Mouse (Mus musculus) retina, embryonic 14.5 days (tissue): ENCODE measurements around the gene Tusc2.
"Not testable (repeated sequence)": the region's sequence is repeated elsewhere in the genome, so short reads cannot be mapped to it uniquely, and the experiment has no call there.

Source experiments
- DNase-seq: peaks from one replicate; pipeline ENCODE4 v3.0.0-alpha.2; 2015; ENCODE audit warnings: low spot score

Tusc2 gene

GRCm38 (mm10) chr9:107568331-107569261, 5.5 kb downstream of the Tusc2 start:
- peak; percentile 91 for DNase-seq

DNA sequence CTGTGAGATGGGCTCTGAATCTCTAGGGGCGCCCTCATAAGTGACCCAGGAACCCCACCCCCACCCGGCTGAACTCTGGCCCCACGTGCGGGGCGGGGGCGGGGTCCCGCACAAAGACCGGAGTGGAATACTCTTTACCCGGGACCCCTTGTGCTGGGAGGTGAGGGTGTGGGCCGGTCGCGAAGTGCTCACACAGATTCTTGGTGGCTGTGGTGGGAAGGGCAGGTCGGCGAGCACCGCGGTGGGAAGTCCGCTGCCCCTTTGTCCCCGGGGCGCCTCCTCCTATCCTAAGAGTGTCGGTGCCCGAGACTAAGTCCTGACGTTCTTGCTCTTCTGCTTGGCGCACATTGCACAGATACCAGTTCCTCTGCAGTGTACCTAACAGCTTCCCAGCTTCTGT, 6.2 kb downstream of the Tusc2 start:
- no peak for DNase-seq

- no peak for DNase-seq
Measured at GRCm38 (mm10) chr9:107570016-107570415, 7.0 kb downstream of the Tusc2 start.

DNA sequence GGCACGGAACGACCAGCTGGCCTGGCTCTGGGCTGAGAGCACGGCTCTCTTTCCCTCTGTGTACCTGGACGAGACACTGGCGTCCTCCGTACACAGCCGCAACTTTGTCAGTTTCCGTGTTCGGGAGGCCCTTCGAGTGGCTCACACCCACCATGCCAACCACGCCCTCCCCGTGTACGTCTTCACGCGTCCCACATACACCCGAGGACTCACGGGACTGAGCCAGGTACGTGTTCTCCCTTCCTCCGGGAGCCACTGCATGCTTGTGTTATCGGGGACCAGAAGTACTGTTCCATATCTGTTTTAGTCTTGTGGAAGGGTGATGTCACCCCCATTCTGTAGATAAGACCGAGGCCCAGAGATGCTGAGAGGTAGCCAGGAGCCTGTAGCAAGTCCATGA, 7.8 kb downstream of the Tusc2 start:
- no peak for DNase-seq

- no peak for DNase-seq
Measured at GRCm38 (mm10) chr9:107571534-107572326, 8.7 kb downstream of the Tusc2 start.

DNA sequence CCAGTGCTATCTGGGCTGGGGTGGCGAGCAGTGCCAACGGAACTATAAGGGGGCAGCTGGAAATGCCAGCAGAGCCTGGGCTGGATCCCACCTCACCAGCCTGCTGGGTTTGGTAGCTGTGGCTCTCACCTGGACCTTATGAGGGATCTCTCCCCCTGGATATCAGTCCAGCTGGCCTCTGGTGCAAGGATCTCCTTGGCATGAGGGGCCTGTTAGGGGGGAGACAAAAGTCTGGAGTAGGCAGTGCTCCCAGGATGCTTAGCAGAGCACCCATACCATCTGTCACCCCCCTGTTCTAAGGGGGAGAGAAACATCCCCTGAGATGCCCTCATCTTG, 9.2 kb downstream of the Tusc2 start:
- DNase-seq: no peak

DNA sequence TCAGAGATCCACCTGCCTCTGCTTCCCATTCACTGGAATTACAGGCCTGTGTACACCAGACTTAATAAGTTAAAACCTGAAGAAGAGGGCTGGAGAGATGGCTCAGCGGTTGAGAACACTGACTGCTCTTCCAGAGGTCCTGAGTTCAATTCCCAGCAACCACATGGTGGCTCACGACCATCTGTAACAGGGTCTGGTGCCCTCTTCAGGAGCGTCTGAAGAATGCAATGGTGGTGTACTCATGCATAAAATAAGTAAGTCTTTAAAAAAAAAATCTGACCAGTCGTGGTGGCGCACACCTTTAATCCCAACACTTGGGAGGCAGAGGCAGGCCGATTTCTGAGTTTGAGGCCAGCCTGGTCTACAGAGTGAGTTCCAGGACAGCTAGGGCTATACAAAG, 10.7 kb downstream of the Tusc2 start:
- not testable (repeated sequence) for DNase-seq

- no peak for DNase-seq
Measured at GRCm38 (mm10) chr9:107575579-107576356, 12.7 kb downstream of the Tusc2 start.

DNA sequence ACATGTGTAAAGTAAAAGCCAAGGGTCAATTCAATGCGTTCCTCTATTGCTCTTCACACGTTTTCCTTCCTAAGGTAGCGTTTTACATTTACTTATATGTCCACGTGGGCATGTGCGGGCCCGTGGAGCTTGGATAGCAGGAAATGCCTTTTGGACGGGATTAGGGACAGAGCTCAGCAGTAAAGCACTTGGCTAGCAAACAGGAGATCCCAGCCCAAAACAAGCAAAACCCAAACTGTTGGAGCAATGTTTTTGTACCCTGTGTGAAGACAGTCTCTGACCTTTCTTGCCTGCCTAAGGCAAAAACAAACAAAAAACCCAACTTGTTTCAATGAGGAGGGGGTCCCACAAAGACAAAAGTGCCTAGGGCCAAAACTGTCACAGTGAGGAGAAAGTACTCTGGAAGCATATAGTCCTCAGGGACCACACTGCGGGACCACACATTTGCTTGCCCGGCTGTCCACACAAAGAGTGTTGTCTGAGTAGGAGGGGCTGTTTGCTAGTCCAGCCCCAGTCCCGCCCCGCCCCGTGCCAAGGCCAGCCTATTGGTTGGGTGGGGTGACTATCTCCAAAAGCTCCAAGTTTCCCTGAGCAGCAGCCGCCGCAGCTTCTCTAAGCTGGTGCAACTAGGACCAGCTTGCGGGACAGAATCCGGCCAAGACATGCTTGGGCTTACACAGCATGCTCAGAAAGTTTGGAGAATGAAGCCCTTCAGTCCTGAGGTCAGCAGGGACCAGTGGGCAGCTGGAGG, 13.5 kb downstream of the Tusc2 start, which contains the start of gene Hyal1:
Gene Hyal1, plus strand, starts transcription at position 571 of the 751 bp plus-strand sequence.
- DNase-seq: peak; percentile 82

GRCm38 (mm10) chr9:107577871-107578270, 14.8 kb downstream of the Tusc2 start:
- no peak for DNase-seq

DNA sequence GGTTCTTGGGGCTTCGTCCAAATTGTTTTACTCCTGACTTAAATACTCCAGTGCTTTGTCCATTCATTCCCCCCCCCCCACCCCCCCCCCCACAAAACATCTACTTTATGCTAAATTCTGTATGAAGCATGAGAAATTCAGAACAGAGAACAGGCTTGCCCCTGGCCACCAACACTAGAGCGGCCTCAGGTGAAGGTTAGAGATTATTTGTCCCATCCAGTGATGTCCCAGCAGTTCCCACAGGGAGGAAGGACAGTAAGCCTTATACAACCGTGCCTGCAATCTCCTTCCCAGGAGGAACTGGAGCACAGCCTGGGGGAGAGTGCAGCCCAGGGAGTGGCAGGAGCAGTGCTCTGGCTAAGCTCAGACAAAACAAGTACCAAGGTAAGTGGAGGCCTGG, 15.5 kb downstream of the Tusc2 start, which contains the start of gene Naa80:
Gene Naa80, plus strand, starts transcription at position 301 of the 400 bp plus-strand sequence.
- no peak for DNase-seq

DNA sequence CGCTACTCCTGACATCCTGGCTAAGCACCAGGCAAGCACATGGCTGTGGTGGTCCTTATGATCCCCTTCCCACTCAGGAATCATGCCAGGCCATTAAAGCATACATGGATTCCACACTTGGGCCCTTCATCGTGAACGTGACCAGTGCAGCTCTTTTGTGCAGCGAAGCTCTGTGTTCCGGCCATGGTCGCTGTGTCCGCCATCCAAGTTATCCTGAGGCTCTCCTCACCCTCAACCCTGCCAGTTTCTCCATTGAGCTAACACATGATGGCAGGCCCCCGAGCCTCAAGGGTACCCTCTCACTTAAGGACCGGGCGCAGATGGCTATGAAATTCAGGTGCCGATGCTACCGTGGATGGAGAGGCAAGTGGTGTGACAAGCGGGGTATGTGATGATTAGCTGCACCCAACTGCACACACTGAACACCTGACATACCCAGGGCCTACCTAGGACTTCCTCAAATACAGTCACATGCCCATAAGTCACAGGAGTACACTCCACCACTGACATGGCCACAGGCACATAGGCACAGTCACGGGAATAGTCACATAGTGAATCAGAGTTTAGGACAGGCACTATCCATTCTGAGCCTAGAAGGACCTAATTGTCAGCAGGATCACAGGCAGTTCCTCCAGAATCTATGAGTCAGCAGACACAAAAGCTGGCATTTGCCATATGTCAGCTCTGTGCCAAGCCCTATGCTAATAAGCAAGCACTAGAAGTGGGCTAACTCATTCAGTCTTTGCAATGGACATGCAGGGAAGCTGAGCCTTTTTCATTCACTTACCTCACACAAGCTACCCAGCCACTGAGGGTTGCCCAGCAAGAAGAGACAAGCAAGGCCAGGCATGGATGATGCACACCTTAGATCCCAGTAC, 16.2 kb downstream of the Tusc2 start:
- no peak for DNase-seq

GRCm38 (mm10) chr9:107580501-107581317, 17.7 kb downstream of the Tusc2 start, which contains the start of gene Hyal3:
TSS of gene Hyal3 (plus strand) at chr9:107580818.
- peak; percentile 76 for DNase-seq

- DNase-seq: no peak
Measured at GRCm38 (mm10) chr9:107581584-107581983, 18.5 kb downstream of the Tusc2 start.

DNA sequence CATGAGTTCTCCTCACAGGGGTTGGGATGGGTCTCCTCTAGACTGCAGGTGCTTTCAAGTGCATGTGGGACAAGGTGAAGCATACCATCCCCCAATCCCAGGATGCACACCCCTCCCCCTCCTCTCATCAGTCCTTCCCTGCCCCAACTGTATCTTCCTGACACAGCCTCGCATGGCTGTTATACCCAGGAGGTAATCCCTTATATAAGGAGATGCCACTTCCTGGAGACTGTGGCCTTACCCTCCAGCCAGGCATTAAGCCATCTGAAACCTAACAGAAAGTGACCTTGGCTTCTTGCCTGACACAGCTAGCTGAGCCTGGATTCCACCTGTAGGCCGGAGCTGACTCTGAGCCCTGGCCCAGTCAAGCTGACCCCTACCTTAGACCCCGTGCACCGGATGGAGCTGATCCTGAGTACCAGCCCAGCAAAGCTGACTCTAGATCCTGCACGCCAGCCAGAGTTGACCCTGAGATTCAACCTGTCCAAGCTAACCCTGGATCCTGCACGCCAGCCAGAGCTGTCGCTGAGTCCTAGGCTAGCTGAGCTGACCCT, 19.5 kb downstream of the Tusc2 start:
- no peak for DNase-seq

GRCm38 (mm10) chr9:107583174-107583573, 20.1 kb downstream of the Tusc2 start:
- no peak for DNase-seq

- DNase-seq: no peak
Measured at GRCm38 (mm10) chr9:107586504-107586903, 23.4 kb downstream of the Tusc2 start.

GRCm38 (mm10) chr9:107586974-107587832, 24.1 kb downstream of the Tusc2 start, which contains the start of gene Ifrd2:
TSS of gene Ifrd2 (plus strand) at chr9:107587642.
- DNase-seq: peak; percentile 98
